Mouse (Mus musculus): ENCODE measurements around the gene Klhl2.

The Klhl2 gene

DNA sequence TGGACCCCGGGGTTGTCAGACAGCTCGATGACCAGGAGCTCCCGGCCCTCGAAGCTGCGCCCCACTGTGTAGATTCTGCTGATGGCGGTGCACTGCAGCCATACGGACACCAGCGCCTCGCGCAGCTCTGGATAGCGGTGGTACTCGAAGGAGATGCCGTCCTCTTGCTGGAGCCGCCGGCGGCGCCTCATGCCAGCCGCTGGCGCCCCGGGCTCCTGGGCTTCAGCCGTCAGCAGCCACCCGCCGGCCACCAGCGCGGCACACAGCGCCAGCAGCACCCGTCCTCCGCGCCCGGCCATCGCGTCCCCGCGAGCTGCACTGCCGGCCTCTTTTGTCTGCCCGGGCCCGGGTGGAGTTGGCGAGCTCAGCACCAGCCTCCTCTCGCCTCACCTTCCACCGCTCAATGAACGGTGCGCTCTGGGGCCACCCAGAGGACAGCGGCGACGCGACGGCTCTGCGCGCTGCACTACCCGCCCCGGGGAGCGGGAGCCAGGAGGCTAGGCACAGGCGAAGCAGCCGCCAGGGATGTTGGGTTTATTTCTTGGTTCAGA, 157.1 kb downstream of the Klhl2 start, which contains the start of gene Cpe:
Gene Cpe (minus strand): TSS at position 404 of the 551 bp plus-strand sequence.
- peak; percentile 96 for DNase-seq (ENCODE audit: low read depth, low spot score)

DNA sequence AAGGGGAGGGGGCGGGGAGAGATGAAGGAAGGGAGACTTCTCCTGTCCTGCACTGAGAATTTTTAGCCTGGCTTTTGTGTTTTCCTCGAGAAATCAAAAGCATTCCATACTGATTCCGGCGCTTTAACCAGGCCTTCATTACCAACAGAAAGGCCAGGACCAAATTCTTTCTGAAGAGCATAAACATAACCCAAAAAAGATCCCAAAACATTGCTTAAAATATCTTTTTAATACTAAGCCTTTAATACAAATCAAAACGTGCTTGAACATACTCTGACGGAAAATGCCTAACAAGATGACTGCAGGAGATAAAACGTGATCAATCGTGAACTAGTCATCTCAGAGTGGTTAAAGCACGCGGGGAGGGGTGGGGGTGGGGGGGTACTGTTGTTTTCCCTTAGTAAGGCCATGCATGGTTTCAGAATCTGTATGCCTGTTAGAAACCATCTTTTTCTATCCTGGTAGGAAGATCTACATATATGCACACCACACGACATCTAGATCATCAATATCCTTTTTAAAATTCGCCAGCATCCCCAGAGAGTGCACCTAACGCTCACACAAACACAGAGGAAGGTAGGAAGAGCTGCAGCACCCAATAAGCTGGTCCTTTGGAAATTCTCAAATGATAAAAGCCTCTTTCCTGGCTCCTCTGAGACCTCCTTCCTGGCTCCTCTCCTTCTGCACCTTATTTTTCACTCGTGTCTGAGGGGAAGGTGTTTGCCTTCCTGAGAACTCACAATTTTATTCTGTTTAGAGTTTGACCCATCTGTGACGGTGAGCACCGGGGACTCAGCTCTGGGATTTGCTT, 158.0 kb downstream of the Klhl2 start:
- DNase-seq (ENCODE audit: low read depth, low spot score) = peak; percentile 69

DNA sequence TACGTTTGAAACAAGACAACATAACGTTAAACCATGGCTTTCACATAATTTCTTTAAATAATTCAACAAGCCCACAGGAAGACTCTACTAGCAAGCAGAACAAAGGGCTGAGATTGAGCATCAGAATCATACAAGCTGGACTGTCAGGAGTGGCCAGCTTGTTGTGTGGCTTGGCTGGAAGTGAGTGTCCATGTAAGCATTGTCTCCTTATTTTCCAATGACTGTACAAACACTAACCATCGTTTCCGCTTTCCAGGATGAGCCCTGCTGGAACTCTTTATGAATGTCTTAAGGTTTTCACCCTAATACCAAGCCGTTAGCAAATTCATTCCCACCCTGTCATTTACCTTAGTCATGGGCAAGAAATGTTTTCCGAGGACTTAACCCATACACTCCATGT, 159.0 kb downstream of the Klhl2 start:
- peak; percentile 53 for DNase-seq (ENCODE audit: low read depth, low spot score)

DNA sequence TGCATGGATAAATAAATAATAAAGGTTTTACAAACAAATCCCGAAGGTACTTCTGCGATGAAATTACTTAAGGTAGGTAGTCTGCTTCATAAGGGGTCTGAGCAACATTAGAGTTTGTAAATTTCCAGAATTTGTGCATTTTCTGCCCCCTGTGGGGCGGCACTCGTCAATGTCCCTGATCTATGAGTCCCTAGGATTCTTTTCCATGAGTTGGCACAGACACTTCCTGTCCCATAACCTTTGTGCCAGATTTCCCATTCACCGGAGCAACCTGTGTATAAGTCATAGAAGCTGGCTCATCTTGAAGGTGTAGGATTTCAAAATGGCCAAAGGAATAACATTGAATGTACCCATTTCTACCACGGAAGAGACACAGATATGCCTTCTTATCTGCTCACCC, 159.5 kb downstream of the Klhl2 start:
- DNase-seq (ENCODE audit: low read depth, low spot score) = peak; percentile 53

Measured in brain, adult 2 months (tissue).